Mouse (Mus musculus) testis, adult 2 months (tissue): ENCODE data around the gene C8a. TPM values are rescaled to one million over a fixed set of nuclear protein-coding genes. Genes with fewer than 3 reads are reported as not detected.
A peak's percentile ranks its signal among the peaks of the same experiment; 100 is the strongest.

Experiments
- H3K27ac ChIP-seq: fragments of 200-500 bp; 2 replicates; pipeline ENCODE4 v1.5.1; 2012; ENCODE audit warnings: low read depth, low read length; ENCODE audit not compliant: control insufficient read depth, insufficient read depth
- H3K27me3 ChIP-seq: fragments of 200-500 bp; 2 replicates; pipeline ENCODE4 v1.6.1; 2012; ENCODE audit warnings: mild to moderate bottlenecking, low read length, moderate library complexity; ENCODE audit not compliant: control insufficient read depth, insufficient read depth
- H3K36me3 ChIP-seq: fragments of 200-500 bp; 2 replicates; pipeline ENCODE4 v1.6.1; 2012; ENCODE audit warnings: mild to moderate bottlenecking, low read length; ENCODE audit not compliant: control insufficient read depth, insufficient read depth
- H3K4me1 ChIP-seq: fragments of 200-500 bp; 2 replicates; pipeline ENCODE4 v1.6.1; 2012; ENCODE audit warnings: low read length; ENCODE audit not compliant: control insufficient read depth, insufficient read depth
- H3K4me3 ChIP-seq: fragments of 200-500 bp; 2 replicates; pipeline ENCODE4 v1.5.1; 2012; ENCODE audit warnings: low read depth, mild to moderate bottlenecking, low read length, moderate library complexity, mixed read lengths; ENCODE audit not compliant: control insufficient read depth
- CTCF ChIP-seq: fragments of 200-500 bp; IDR thresholded peaks from 2 replicates; pipeline ENCODE4 v1.5.1; 2012; ENCODE audit warnings: low read depth, mild to moderate bottlenecking, inconsistent platforms, low read length, moderate library complexity; ENCODE audit not compliant: control insufficient read depth, insufficient read depth, insufficient replicate concordance
- POLR2A ChIP-seq: fragments of 200-500 bp; IDR thresholded peaks from 2 replicates; pipeline ENCODE4 v1.6.1; 2012; ENCODE audit warnings: low read depth, mild to moderate bottlenecking, inconsistent platforms, low read length, moderate library complexity; ENCODE audit not compliant: control insufficient read depth
- polyA plus RNA-seq: library from polyadenylated mRNA; depleted of rRNA; stranded (reverse); fragments of >200 nt; gene quantifications from 2 replicates; pipeline ENCODE4 v1.2.3, GENCODE M21; 2012

The C8a gene
- polyA plus RNA-seq, 1 experiment: 0.52 TPM

DNA sequence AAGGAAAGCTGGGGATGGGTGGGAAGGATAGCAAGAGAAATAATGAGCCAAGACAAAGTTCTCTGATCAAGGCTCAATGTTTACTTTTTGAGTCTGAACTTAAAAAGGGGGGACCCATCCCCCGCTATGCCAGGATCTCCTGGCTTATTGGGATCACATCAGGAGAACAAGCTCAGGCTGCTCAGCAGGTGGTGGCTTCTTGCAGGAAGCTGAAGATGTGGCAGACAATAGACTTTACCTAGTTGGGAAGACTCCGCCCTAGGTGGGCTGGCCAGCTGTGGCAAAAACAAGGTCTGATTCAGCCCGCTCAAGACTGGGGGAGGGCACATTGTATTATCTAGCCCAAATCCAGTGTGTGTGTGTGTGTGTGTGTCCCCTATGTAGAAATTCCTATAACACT, 74.6 kb downstream of the C8a start:
- peaks cover 11% of the 10 kb centered on the region for H3K4me1 ChIP-seq
- H3K4me3 ChIP-seq: no peak overlapping the region
- no peak for TF ChIP-seq CTCF
- no peak for TF ChIP-seq POLR2A
- H3K27ac ChIP-seq: no peak overlapping the region
- no peaks in the 10 kb centered on the region for H3K36me3 ChIP-seq
- no peaks in the 10 kb centered on the region for H3K27me3 ChIP-seq

DNA sequence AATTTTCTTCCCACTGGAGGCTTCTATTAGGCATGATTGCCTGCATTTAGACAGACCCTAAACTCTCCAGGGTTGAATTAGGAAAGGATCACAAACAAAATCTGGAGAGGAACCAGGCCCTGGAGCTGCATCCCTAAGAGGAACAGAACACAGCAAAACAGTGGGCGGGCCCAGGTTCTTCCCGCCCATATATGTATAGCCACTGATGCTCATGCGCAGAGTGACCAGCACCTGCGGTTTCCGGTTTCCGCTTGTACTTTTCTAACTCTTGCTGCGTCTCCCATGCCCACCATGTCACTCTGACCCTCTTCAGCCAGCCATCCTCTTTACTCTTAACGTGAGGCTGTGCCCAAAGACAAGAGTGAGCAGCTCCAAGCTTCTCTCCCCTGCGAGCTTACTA, 77.2 kb downstream of the C8a start:
- H3K27me3 ChIP-seq: no peaks in the 10 kb centered on the region
- no peak for TF ChIP-seq CTCF
- 0 out of 2 replicates have a peak, but pooled peaks have one; percentile 30 for TF ChIP-seq POLR2A
- H3K4me3 ChIP-seq: peak overlapping the region; percentile 79
- H3K4me1 ChIP-seq: peaks cover 11% of the 10 kb centered on the region
- 0 out of 2 replicates have a peak overlapping the region, but pooled peaks have one; percentile 17 for H3K27ac ChIP-seq
- H3K36me3 ChIP-seq: no peaks in the 10 kb centered on the region

DNA sequence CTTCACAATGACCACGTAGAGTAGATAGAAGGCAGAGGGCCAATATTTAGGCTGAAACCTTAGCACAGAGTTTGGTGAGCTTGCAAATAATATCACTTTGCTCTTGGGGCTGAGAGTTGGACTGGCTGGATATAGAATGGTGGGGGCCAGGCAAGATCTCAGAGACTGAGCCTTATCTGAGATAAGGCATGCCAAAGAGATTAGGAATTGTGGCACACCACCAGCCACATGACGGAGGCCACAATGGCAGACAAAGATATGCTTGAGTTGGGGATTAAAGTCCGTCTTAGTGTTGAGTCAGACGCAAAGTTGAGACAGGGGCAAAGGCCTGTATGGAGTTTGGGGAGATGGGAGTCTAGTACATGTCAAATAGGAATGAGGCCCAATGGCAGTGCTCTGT, 84.1 kb downstream of the C8a start:
- Histone ChIP-seq H3K27me3 (no peaks in the 10 kb centered on the region), H3K4me3 (no peak overlapping the region), H3K36me3 (no peaks in the 10 kb centered on the region), H3K4me1 (no peaks in the 10 kb centered on the region), H3K27ac (no peak overlapping the region)
- TF ChIP-seq POLR2A (no peak), CTCF (no peak)

- no peaks in the 10 kb centered on the region for H3K36me3 ChIP-seq
- H3K4me3 ChIP-seq: no peak overlapping the region
- H3K27ac ChIP-seq: no peak overlapping the region
- no peaks in the 10 kb centered on the region for H3K4me1 ChIP-seq
- TF ChIP-seq POLR2A (no peak), CTCF (no peak)
- H3K27me3 ChIP-seq: no peaks in the 10 kb centered on the region
Measured at GRCm38 (mm10) chr4:104782346-104782745, 93.9 kb downstream of the C8a start.

DNA sequence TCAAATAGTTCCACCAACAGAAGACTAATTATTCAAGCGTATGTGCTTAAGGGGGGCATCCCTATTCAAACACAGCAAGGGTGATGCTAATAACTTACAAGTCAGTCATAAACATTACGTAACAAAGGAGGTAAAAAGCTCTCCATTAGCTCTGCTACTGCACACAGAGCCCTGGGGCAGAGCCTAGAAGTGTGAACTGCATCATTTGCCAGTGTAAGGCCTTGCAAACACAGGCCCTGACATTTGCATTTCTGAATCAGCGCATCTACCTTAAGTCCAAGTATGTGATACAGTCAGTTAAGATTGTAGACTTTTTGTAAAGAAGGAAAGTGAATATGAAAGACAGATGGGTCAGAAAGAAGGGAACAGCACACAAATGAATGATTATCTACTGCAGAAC, 94.8 kb downstream of the C8a start:
- Histone ChIP-seq H3K4me1 (no peaks in the 10 kb centered on the region), H3K36me3 (no peaks in the 10 kb centered on the region), H3K27ac (no peak overlapping the region), H3K27me3 (no peaks in the 10 kb centered on the region), H3K4me3 (no peak overlapping the region)
- TF ChIP-seq CTCF (no peak), POLR2A (no peak)

DNA sequence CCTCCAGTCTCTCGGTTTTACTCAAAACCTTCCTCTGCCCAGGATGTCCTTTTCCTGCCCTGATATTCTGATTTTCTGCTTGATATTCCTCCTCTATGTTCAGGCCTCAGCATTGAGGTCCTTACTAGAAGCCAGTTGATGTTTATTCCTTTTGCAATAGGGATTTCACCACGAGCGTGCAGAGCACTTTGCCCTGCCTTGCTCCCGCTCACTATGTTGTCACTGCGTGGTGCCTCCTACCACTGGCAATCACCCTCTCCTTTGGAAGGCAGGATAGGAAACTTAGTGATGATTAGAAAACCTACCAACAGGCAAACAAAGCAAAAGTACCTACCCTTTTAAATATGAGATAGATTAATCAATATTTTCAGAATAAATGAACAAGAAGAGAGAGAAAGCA, 96.7 kb downstream of the C8a start:
- TF ChIP-seq CTCF: no peak
- TF ChIP-seq POLR2A: no peak
- Histone ChIP-seq H3K27ac (no peak overlapping the region), H3K27me3 (no peaks in the 10 kb centered on the region), H3K4me1 (no peaks in the 10 kb centered on the region), H3K4me3 (no peak overlapping the region), H3K36me3 (no peaks in the 10 kb centered on the region)

- Histone ChIP-seq H3K4me1 (no peaks in the 10 kb centered on the region), H3K36me3 (no peaks in the 10 kb centered on the region)
- TF ChIP-seq CTCF: no peak
- TF ChIP-seq POLR2A: no peak
Measured at GRCm38 (mm10) chr4:104775601-104776000, 100.6 kb downstream of the C8a start.

GRCm38 (mm10) chr4:104770331-104770730, 105.9 kb downstream of the C8a start:
- H3K4me1 ChIP-seq: no peaks in the 10 kb centered on the region
- H3K36me3 ChIP-seq: no peaks in the 10 kb centered on the region
- H3K27me3 ChIP-seq: no peaks in the 10 kb centered on the region
- TF ChIP-seq CTCF (no peak), POLR2A (no peak)
- H3K4me3 ChIP-seq: no peak overlapping the region
- no peak overlapping the region for H3K27ac ChIP-seq

More at GRCm38 (mm10) chr4:104775601-104776000, 100.6 kb downstream of the C8a start:
- H3K27ac ChIP-seq: no peak overlapping the region
- H3K27me3 ChIP-seq: no peaks in the 10 kb centered on the region
- H3K4me3 ChIP-seq: no peak overlapping the region
